Mouse (Mus musculus): ENCODE data around the gene Mtfr1l.

Mtfr1l gene

GRCm38 (mm10) chr4:134557626-134558249 is 22.6 kb upstream of the Mtfr1l start:
- DNase-seq (ENCODE audit: low read depth, low spot score), result no peak

DNA sequence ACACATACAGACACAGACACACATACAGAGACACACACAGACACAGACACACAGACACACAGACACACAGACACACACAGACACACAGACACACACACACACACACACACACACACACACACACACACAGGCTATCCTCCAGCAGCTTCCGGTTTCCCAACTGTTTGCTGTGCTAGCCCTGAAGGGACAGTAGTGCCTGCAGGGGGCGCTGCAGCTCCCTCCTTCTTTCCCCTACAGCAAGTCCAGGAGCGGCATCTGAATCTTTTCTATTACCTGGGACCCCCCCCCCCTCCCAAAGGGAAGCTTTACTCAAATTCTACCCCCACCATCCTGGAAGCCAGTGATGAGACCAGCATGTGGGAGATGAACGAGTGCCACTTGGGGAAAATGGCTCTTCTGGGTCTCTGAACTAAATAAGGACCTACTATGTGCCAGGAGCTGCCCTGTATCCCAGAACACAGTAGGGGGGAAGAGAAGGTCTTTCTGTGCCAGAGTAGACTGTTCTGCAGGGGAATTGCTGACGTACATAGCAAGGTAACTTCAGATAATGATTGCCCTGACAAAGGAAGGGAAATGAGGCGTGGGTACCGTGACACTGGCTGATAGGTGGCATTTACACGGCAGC is 20.9 kb upstream of the Mtfr1l start:
- DNase-seq (ENCODE audit: low read depth, low spot score), result no peak

- no peak for DNase-seq (ENCODE audit: low read depth, low spot score)
These were observed 18.4 kb upstream of the Mtfr1l start for GRCm38 (mm10) chr4:134553631-134554030.

DNA sequence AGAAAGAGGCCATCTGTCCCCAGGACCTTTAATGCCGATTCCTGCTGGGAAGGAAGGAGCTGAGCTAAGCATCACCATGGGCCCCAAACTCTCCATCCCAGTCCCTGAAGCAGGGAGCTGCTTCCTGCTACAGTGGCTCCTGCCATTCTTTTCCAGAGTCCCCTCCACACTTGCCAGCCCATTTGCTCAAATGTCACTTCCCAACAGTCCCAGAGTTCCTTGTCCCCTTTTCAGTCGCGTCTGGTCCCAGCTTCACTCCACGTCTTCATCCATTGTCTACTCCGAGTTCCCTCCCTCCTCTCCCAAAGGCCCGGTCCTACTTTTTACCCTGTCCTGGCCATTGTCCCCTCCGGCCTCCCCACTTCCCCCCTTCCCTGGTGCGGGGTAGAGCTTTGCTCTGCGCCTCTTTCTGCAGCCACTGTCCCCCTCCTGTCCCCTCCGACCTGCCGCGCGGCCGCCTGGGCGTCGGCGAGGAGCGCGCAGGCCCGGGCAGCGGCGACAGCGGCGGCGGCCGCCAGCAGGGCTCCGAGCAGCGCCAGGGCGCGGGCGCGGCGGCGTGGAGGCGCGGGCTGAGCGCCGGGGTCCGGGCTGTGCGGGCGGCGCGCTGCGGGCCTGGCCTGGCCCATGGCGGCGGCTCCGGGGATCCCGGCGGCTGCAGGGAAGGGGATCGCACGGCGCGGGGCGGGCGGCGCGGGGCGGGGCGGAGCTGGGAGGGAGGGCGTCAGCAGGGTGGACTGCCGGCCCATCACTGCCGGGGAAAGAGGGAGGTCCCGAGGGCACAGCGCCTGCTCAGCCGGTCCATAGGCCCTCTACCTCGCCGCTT is 16.5 kb upstream of the Mtfr1l start, which contains the start of gene Selenon:
Selenon (minus strand) TSS at position 673 of the 823 bp plus-strand sequence.
- DNase-seq (ENCODE audit: low read depth, low spot score), result no peak

GRCm38 (mm10) chr4:134549899-134550298 is 14.7 kb upstream of the Mtfr1l start:
- DNase-seq (ENCODE audit: low read depth, low spot score), result no peak

DNA sequence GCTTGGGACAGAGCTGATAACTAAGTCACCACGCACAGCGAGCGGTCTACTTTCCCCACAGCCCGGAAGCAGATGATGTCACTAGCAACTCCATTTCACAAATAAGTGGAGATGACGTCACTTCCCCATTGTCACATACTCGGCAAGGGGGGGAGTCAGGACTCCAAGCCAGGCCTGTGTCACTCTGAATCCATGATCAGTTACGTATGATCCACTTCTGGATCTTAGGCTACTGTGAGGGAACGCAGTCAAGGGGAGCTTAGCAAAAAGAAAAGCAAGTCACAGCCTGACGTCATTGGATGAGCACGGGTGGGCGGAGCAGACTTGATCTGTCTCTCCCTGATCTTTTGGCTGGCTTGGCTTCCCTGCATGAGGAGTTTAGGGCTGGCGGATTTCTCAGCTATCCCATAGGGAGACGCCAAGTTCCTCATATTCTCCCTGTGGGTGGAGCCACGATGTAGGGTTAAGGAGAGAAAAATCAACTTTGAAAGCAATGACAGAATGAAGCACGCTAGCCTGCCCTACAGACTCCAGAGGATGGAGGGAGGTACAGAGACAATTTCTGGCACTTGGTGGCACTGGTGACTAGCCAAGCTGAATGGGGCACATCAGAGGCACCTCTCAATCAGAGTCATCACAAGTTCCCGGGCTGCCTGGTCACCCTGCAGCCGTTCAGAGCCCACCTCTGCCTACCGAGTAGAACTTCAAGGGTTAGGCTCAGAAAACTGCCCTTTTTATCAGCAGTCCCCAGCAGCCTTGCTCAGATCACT is 13.2 kb upstream of the Mtfr1l start:
- no peak for DNase-seq (ENCODE audit: low read depth, low spot score)

DNA sequence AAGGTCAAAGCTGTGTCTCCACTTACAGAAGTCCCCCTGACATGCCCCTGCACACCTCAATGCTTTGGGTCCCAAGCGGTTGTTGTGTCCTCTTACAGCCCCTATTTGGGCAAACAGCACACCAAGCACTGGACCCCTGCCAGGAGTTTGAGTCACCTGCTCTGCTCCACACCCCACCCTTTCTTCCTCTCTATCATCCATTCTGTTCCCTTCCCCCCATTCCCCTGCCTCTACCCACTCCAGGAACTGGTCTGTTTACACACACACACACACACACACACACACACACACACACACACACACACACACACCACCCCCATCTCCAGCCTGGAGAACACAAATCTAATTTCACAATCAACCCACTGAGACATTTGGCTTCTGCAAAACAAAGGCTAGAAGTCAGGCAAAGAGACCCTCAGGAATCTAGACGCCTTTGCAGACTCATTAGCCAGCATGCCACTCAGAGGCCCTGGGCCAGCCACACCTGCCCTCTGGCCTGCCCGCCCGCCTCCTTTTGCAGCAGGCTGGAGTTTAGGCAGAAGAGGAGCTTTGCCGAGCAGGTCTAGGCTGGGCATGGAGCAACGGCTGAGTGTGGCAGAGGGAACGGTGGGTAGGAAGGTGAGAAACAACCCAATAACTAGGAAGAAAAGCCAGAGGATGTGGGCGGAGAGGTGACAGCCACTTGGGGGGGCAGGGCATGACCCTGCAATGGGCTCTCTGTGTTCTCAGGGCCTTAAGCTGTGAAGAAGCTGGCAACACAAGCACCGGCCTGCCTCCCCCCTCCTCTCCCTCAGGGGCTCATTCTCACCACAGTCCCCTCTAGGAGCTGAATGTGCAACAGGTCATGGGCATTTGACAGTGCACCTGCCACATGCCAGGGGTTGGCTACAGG is 11.9 kb upstream of the Mtfr1l start:
- DNase-seq (ENCODE audit: low read depth, low spot score), result no peak

GRCm38 (mm10) chr4:134543261-134543660 is 8.1 kb upstream of the Mtfr1l start:
- peak; percentile 59 for DNase-seq (ENCODE audit: low read depth, low spot score)

DNA sequence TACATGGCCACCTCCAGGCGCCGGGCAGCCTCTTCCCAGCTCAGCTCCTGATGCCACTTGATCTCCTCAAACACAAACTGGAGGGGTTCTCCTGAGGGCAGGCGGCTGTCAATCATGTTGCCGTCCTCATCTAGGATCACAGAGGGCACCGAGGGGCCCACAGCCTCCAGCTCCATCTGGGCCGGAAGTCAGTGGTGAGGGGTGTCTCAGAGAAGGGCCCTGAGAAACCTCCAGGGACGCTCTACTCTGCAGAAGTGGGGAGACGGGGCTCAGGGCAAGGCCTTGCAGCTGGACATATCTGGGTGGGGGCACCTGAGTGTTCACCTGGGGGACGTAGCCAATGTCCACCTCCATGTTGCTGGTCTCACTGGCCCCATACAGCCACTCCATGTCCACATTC is 7.5 kb upstream of the Mtfr1l start:
- no peak for DNase-seq (ENCODE audit: low read depth, low spot score)

DNA sequence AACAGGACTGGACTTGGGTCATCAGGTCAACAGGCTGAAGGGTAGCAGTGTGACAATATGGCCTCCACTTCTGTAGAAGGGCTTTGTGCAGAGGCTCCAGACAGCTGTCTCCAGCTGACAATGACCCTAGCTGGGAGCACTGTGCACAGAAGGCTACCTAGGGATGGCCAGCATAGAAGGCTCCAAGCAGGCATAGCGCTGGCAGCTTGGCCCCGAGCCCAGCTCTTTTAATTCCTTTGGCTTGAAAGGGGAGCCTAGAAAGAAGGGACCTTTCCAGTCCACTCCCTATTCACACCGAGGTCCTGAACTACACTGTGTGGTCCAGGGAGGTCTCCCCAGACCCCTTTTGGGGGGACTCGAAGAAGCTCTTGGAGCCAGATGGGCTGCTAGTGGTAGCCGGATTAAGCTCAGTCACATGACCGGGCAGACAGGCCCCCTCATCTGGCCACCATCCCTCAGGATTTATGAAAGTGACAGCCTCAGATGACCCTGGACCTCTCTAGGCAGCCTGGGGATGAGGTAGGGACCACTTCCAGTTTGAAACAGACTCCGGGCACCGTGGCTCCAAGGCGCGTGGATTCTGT is 3.9 kb upstream of the Mtfr1l start:
- DNase-seq (ENCODE audit: low read depth, low spot score), result no peak

DNA sequence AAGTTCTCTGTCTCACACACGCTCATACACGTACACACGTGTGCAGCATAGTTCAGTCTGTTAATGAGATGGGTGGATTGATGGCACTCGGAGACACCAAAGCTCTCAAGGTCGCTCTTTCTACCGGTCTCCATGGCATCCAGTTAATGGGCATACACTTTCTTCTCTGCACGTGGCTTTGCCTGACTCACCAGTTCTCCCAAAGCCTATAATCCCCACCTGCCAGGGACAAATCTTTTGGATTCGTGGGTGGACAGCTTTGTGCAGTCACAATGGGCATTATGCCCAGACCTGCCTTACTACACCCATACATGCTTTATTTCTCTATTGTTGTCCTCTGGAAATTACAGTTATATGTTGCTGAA is 582 bp upstream of the Mtfr1l start:
- no peak for DNase-seq (ENCODE audit: low read depth, low spot score)

DNA sequence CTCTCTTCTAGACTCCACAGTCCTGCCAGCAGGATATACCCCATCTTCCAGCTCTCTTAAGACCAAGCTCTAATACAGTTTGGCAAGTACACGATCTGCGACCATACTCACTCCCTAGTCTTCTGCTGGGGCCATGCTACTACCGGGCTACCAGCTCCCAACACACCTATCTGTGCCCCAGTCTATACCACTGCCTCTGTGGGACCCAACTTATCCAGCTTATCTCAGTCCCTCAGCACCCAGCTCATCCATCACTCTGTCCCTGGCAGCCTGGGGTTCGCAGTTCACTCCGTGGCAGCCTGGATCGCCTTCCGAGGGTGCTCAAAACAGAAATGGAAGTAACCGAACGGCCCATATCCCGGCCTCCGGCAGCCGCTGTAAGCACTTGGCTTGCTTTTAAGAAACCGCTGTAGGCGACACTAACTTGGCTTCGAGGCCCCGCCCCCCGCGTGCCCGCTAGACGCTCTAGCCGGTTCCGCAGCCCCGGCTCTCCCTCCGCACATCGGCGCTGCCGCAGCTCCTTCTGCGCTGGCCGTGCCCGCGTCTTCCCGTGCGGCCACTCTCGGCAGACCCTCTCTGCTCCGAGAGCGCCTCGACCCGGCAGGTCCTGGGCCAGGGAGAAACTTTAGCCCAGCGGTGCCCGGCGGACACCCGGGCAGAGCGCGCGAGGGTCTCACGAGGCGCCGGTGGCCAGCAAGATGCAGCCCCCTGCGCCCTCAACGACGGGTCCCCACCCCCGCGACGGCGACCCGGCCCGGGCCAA is 882 bp downstream of the Mtfr1l start:
- DNase-seq (ENCODE audit: low read depth, low spot score), result no peak

DNA sequence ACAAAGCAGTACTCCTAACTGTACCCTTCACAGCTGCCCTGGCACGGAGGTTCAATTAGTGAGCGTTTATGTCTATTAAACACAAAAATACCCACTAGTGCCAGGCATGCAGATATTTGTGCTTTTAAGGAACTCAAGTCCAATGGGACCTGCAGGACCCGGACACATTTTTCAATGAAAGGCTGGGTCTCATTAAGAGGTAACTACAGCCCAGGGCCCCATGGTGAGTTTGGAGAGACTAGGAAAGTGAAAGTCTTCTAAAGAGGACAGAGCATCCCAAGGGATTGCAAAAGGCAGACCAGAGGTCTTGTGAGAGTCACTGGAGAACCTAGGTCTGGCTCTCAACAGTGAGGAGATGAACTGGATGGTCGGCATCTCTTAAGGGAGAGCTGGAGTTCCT is 1.8 kb downstream of the Mtfr1l start:
- DNase-seq (ENCODE audit: low read depth, low spot score), result no peak

GRCm38 (mm10) chr4:134532928-134533327 is 2.3 kb downstream of the Mtfr1l start:
- DNase-seq (ENCODE audit: low read depth, low spot score), result no peak

DNA sequence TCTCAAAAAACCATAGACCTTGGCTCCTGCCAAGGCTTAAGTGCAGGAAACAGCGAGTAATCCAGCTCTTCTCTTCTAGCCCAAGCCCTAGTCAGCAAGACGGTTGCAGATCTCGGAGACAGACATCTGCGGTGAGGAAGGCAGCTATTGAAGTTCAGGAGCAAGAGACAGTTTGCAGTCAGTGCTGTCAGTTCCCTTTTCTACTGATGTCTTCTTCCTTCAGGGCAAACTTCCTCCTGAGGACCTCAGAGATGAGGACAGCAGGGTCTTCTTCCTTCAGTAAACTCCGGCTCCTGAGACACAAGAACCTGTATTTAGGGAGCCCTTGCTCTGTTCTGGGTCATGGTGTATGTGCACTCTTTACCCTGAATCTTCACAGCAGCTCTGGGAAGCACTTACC is 9.0 kb downstream of the Mtfr1l start:
- no peak for DNase-seq (ENCODE audit: low read depth, low spot score)

DNA sequence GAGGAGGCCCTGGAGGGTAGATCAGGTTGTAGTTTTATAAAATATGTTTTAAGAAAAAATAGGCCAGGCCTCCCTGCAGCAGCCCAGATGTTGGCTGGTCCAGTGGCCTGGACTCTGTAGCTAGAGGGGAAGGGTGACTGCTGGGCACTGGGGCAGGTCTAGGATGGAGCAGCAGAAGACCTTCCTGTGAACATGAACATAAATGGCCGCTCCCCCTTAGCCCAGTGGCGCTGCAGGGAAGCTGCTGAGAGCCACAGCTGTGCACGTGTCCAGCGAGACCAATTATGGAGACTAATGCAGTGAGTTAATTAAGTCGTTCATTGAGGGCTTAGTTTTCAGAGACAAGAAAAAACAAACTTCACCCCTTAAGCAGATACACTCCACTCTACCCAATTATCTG is 9.4 kb downstream of the Mtfr1l start:
- no peak for DNase-seq (ENCODE audit: low read depth, low spot score)

DNA sequence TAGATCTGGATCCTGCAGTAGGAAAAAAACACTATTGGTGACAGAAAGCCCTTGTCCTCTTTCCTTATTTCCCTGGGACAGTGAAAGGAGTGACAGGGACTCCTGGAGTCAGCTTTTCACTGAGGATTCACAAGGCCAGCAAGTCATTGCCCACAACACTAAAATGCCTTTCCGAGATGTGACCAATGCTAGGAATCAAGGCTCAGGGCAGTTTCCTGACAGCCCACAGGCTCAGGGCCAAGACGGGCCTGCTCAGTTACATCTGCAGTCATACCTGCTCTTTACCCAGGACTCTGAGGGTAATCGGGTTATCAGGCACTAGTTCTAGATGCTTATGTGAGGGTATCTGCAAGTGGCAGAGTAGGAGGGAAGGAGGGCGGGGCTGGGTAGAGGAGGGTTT is 11.7 kb downstream of the Mtfr1l start:
- DNase-seq (ENCODE audit: low read depth, low spot score), result no peak

DNA sequence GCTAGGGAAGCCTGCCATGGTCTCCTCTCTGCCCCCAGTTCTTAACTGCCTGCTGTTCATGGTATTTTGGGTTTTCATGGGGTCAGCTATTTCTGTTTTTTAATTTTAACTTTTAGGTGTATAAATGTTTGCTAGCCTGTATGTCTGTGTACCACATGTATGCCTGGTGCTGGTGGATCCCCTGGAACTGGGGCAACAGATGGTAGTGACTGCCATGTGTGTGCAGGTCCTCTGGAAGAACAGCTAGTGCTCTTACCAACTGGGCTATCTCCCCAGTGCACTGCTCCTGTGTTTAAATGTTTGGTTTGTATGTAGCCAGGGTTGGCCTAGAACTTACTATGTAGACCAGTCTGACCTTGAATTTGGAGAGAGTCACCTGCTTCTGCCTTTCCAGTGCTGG is 15.9 kb downstream of the Mtfr1l start:
- no peak for DNase-seq (ENCODE audit: low read depth, low spot score)

GRCm38 (mm10) chr4:134518541-134518940 is 16.6 kb downstream of the Mtfr1l start:
- DNase-seq (ENCODE audit: low read depth, low spot score), result no peak

DNA sequence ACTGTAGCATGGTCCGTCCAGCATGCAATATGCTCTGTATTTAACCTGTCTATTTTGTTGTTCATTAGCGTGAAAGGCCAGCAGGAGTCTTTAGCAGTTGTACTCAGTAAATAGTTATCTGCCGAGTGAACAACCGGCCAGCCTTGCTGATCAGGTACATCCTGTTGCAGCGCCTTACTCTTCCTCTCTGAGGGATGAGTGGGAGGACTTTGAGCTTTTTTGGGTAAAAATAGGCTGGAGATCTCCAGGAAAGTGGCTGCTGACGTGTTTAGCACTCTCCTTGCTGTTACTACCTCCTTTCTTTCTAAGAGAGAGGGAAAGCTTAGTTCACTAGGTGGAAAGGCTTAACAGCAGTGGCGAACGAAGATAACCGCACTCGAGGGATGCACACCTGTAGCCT is 17.5 kb downstream of the Mtfr1l start:
- DNase-seq (ENCODE audit: low read depth, low spot score), result no peak
